In genomic region chr16:32156719-32157118, GRCm38 (mm10) we compare ENCODE assay signal across 15 mouse cellular contexts. TPM values are rescaled to one million over a fixed set of nuclear protein-coding genes. Genes with fewer than 3 reads are reported as not detected.
"Had no signal": no experiment of that assay in that cellular context is flagged by ENCODE, and none has a peak within 500 bp of the region (broad histone marks: within the 10 kb centered on the region; RNA-seq: fewer than 3 reads in every experiment).

No protein-coding gene starts in this region.

- ATAC-seq: midbrain, embryonic 15.5 days had no signal

- H3K36me3 ChIP-seq: limb, embryonic 12.5 days; lung, embryonic 15.5 days; midbrain, embryonic 15.5 days; neural tube, embryonic 12.5 days had no signal

- H3K9ac ChIP-seq: limb, embryonic 12.5 days; lung, embryonic 15.5 days; midbrain, embryonic 15.5 days; neural tube, embryonic 12.5 days had no signal

- H3K27me3 ChIP-seq: lung, embryonic 15.5 days; megakaryocyte, embryonic 14.5 days; midbrain, embryonic 15.5 days; neural tube, embryonic 12.5 days had no signal

- H3K9me3 ChIP-seq: limb, embryonic 12.5 days; lung, embryonic 15.5 days; megakaryocyte, embryonic 14.5 days; midbrain, embryonic 15.5 days; neural tube, embryonic 12.5 days had no signal

- DNase-seq: kidney, postnatal 10 days; kidney, postnatal 4 days; liver; lung, postnatal 14 days; thymus, adult 18-20 months; thymus, postnatal 14 days had no signal

- H3K4me2 ChIP-seq: limb, embryonic 12.5 days; lung, embryonic 15.5 days; midbrain, embryonic 11.5 days; midbrain, embryonic 15.5 days; neural tube, embryonic 12.5 days had no signal

- H3K4me3 ChIP-seq: layer of hippocampus, adult 2 months; limb, embryonic 12.5 days; lung, embryonic 15.5 days; megakaryocyte, embryonic 14.5 days; midbrain, embryonic 15.5 days; neural tube, embryonic 12.5 days had no signal

- H3K4me1 ChIP-seq: limb, embryonic 12.5 days; midbrain, embryonic 15.5 days; neural tube, embryonic 12.5 days had no signal

- H3K27ac ChIP-seq: layer of hippocampus, adult 2 months; limb, embryonic 12.5 days; lung, embryonic 15.5 days; macrophage; midbrain, embryonic 15.5 days; neural tube, embryonic 12.5 days; stomach, postnatal 0 days had no signal

RNA-seq across cellular contexts. Expression of gene Bex6, which starts 22.9 kb away (rescaled TPM):
- polyA plus RNA-seq: limb, embryonic 12.5 days; midbrain, embryonic 11.5 days; midbrain, embryonic 15.5 days; neural tube, embryonic 12.5 days; stomach, postnatal 0 days had no signal
